Mouse (Mus musculus): Measurements from ENCODE around the gene Opa3.

Gene Opa3

DNA sequence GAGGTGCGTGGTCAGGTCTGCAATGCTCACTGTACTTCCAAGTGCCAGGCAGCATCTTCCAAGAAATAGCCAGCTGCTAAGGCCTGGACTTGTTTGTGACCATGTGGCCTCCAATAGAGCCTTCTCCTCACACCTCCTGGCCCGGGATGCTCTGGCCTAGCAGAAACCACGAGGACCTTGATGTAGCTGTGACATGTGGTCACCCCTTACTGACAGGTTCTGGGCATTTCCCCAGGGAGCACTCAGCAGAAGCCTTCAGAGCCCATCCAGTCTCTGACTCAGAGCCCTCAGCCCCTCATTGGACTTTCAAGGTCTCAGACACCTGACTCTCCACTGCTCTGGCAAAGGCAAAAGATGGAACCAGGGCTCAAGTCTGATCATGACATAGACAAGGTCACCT, 16.9 kb downstream of the Opa3 start:
- no peak for DNase-seq (ENCODE audit: low spot score in 2 of 2)

DNA sequence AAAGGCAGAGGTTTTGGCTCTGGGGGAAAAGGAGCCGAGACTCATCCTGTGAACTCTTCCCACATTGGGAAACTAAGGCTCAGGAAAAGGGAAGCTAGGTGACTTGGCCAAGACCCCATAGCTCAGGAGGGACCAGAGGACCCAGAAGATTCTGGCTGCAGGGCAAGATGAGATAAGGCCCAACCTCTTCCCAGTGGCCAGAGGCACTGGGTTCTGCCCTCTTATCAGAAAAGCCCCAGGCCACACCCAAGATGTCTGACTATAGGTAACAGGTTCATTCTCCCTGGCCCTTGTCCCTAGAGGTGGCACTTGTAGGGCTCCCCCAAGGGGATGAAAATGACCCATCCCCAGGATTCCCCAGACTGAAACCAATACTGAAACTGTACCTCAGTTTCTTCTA, 18.7 kb downstream of the Opa3 start:
- DNase-seq (ENCODE audit: low spot score in 2 of 2) = no peak

DNA sequence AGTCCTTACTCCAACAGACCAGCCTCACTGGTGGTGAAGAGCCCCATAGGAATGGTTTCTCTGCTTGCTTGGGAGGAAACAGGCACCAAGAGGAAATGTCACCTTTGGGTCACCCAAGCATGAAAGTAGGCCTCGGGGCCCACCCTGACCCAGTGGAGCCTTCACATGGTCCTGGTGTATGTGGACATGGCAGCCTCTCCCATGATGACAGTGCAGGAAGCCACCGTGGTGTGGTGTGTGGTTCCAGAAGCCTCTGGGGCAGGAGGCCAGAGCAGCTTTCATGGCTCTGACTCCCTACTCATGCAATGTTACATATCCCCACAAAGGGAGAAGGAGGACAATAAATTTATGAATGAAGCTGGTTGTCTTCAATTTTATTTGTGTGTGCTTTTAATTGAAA, 19.4 kb downstream of the Opa3 start:
- no peak for DNase-seq (ENCODE audit: low spot score in 2 of 2)

DNA sequence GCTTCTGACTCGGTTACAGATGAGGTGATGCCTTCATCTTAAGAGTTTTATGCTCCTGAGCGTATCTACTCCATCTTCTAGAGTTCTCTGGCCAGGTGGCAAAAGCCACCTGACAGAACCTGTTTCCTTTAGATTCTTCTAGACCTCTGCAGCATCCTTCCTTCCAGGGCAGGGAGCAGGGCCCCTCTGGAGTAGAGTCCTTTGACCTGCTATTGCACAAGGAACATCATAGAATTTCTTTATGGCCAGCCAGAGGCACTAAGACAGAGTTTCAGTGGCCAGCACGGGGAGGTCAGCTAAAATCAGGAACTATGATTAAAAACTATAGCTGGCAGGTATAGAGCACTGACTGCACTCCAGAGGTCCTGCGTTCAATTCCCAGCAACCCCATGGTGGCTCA, 23.9 kb downstream of the Opa3 start:
- DNase-seq (ENCODE audit: low spot score in 2 of 2) = no peak

DNA sequence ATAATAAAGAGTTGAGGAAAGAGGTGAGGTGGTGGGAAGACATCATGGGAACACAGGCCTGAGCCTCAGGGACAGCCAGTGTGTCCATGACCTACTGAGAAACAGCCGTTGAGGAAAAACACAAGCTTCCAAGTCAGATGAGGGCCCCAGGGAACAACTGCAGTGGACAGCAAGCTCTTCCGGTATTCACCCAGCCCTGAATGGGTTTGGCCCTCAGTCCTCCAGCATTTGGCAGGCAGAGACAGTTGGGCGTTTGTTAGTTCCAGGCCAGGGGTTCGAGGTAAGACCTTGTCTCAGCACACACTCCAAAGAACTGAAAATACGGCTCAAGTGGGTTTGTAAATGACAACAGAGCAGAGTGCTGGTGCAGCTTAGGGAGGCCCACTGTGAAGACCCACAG, 25.3 kb downstream of the Opa3 start:
- no peak for DNase-seq (ENCODE audit: low spot score in 2 of 2)

DNA sequence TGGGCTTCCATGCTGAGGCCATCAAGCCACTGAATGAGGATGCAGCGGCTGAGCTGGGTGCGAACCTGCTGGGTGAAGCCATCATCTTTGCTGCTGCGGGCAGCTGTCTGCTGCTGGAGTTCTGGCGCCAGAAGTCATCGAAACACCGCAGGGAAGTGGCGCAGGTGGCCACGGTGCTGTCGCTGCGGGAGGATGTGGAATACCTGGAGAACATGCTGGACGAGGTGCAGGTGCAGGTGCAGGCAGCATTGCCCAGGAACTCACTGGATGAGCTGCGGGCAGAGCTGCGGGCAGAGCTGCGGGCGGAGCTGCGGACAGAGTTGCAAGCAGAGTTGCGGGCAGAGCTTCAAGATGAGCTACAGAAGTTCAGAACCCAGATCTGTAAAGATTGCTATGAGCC, 27.3 kb downstream of the Opa3 start:
- DNase-seq (ENCODE audit: low spot score in 2 of 2) = no peak

DNA sequence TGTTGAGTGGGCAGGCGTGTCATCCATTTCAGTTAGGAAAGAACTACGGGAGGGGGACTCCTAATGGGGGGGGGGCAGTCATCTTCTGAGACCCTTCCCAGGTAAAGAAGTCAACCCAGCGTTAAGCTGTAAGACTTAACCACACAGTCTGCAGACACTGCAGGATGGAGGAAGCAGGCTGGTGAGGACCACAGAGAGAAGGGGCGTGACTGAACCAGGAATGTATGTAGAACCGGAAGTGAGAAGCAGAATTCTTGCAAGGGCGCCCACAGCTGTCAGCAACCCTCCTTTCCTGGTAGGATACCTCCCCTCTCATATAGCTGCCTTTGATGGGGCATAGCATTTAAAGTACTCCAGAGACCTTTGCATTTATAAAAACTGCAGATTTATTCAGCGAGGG, 28.4 kb downstream of the Opa3 start:
- no peak for DNase-seq (ENCODE audit: low spot score in 2 of 2)

DNA sequence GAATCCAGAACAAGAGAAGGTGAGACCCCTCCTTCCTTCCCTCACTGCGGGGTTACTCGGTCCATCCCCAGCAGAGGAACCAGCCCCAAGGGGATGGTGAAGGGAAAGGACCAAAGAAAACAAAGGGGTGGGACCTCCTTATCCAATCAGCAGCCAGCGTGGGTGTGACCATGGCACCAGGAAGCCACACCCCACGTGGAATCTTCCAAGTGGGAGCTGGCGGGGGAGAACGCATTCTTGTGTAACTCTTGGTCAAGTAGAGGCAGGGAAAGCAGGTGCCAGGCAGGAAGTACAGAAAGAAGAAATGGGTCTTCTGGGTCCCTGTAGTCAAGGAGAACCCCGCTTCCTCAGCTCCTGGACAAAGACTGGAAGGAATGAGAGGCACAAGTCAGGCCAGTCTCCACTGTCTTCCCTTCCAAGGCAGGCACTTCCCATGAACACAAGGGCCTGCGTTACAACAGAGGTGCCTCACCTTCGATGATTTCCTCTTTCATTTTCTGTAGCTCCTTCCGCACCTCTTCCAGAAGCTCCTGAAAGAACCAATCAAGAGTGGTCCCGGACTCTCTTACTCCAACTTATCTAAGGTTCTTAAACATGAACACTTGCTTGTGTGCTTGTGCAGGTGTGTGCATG, 29.4 kb downstream of the Opa3 start:
- DNase-seq (ENCODE audit: low spot score in 2 of 2) = peak; percentile 57 to 65

DNA sequence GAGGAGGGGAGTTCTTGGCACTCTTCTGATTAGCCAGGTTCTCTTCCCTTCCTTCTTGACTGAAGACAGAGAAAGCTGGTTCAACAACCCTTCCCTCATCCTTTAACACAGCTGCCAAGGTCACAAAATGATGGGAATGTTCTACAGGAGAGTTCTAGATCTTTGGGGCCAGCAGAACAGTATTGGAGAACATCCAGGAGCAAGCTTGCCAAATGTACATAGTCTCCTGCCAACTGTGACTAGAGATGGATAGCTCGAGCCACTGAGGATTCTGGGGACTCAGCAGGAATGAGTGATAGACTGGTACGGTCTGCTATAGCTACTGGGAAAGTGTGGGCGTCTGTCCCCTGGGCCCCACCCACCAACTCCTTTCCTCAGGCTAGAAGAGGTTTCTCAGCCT, 30.2 kb downstream of the Opa3 start:
- no peak for DNase-seq (ENCODE audit: low spot score in 2 of 2)

DNA sequence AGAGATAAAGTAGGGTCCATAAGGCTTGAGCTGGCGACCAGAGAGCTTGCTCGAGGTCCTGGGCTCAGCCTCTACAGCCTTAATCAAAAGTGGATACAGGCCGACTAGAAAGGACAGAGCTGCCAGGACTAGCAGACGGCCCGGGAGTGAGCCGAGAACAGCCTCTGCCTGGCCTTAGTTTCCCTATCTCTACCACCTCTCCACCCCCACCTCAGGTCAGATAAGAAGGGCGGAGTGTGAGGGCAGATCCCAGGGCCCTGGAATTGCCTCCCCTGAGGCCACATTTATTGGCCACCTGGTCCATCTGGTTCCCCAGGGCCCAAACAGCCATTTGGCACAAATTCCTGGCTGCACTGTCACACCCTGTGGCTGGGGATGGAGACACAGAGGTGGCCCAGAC, 37.0 kb downstream of the Opa3 start:
- DNase-seq (ENCODE audit: low spot score in 2 of 2) = no peak

DNA sequence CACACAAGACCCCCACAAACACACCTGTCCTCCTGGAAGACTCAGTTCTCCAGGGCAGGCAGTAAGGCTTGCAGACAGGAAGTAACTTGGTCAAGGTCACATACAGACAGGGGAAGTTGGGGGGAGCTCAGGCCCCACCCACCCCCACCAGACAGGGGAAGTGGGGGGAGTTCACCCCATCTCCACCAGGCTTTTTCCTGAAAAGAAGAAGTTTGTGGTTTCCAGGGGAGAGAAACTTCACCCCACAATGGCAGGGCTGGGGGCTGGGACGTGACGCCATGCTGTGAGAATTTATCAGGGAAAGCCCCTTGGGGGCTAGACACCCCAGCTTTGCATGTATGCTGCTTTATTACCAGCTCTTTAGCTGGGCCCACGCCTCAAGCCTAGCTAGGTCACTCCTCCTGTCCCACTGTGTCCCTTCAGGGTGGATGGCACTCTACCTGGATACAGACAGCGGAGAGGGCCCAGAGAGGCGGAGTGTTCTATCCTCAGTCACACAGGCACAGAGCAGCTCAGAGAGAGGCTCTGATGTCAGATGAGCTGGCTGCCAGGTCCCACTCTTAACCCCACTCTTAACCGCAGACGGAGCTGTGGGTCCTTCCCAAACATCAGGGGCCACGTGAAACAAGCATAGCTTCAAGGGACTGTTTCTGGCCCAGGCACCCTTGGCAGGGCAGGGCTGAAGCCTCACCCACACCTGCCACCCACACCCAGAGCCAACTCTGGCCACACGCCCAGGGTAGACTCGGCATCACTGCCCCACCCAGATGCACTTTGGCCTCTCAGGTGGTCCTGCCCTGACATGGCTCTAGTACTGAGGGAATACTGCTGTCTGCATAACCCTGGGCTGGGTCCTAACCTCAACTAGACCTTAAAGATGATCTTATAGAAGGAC, 38.0 kb downstream of the Opa3 start:
- DNase-seq (ENCODE audit: low spot score in 2 of 2) = peak; percentile 35 to 47

DNA sequence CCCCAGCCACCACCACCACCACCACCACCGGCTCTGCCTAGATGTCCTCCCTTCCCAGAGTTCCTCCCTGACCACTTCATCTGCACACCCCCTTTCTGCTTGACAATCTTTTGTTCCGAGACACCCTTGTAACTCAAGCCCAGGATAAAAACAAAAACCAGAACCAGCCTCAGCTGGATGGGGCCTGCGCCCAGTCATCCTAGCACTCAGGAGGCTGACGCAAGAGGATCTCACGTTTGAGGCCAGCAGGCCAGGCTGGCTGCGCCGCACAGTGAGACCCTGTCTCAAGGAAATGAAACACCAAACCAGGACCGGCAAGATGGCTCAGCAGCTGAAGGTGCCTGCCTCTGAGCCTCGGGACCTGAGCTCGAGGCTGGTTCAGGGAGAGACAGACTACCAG, 38.9 kb downstream of the Opa3 start:
- no peak for DNase-seq (ENCODE audit: low spot score in 2 of 2)

DNA sequence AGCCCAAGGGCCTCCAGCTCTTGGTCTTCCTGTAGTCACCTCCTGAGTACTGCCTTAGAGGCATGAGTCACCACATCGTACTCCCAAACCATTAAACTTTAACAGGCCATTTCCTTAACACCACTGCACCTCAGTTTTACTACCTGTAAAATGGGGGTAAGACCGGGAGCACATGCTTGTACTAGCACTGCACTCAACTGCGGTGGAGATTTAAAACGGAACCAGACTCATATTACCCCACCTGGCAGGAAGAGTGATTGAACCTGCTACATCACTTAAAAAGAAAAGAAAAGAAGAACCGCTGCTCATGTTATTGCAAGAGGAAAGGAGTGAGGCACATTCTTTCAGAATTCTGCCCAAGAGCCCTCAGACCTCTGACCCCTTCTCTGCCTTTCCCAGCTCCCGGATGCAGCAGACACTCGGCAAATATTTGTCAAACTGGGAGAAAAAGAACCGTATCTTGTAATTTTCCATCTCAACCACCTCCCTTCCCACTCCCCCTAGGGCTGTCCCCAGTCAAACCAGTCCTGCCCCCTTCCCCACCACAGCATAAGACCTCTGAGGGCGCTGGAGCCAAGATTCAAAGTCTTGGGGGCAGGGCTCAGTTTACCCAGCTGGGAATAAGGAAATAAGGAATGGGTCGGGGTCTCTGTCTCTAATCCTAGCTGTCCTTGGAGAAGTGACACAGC, 41.0 kb downstream of the Opa3 start:
- no peak for DNase-seq (ENCODE audit: low spot score in 2 of 2)

DNA sequence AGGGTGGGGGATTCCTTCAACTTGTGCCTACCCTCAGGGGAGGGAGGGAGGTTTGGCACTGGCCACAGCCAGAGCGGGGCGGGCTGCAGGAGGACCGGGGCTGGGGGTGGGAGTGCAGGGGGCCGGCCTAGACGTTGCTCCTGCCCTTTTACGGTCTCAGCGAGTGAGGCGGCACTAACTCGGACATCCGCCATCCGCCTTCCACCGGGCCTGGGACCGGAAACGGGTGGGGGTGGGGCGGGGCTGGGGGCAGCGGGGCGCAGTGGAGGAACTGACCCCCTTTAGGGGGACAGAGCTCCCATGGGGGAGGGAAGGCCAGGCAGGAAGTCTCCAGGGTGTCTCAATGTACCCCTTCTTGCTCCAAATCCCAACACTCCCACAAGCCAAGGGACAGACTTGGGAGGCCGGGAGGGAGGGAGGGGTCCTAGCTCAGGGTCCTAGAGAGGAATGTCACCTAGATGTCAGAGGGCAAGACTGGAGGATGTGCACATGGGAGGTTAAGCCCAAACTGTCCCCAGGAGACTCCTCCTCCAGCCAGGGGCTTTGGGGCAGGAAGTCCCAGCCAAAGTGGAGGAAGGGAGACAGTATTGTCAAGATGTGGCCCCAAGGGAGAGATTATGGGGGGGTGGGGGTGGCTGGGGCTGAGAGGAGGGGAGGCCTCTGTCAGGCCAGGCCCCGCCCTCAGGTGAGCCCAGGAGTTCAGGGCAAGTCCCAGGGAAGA, 41.7 kb downstream of the Opa3 start:
- peak in 1 of 2 experiments; percentile 39 for DNase-seq (ENCODE audit: low spot score in 2 of 2)

DNA sequence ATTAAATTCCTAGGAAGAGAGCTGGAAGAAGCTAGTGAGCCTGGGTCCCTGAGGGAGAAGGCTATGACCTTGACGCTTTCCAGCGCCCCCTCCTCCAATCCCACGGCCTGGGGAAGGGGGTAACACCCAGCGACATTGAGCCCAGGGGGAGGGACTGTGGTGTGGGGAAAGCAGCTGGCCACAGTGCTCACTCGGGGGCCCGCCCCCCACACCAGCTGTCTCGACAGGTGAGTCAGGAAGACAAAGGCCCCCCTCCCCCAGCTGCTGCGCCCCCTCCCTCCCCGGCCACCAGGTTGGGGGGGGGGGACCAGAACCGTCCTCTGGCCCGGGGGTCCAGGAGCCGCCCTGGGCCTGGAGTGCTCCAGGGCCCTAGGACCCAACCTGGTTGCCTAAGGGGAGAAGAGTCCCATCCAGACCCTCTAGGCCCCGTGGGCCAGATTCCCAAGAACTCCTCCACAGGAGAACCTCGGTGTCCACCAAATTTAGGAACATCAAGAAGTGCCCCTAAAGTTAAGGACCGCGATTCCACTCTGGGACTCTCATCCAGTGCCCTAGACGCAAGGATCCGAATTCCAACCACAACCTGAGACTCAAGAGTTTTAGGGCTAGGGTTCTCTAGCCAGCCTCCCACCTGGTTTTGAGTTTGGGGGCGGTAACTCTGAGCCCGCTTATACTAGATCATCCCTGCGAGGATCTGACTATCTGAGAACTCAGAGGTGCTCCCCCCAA, 42.5 kb downstream of the Opa3 start:
- no peak for DNase-seq (ENCODE audit: low spot score in 2 of 2)

DNA sequence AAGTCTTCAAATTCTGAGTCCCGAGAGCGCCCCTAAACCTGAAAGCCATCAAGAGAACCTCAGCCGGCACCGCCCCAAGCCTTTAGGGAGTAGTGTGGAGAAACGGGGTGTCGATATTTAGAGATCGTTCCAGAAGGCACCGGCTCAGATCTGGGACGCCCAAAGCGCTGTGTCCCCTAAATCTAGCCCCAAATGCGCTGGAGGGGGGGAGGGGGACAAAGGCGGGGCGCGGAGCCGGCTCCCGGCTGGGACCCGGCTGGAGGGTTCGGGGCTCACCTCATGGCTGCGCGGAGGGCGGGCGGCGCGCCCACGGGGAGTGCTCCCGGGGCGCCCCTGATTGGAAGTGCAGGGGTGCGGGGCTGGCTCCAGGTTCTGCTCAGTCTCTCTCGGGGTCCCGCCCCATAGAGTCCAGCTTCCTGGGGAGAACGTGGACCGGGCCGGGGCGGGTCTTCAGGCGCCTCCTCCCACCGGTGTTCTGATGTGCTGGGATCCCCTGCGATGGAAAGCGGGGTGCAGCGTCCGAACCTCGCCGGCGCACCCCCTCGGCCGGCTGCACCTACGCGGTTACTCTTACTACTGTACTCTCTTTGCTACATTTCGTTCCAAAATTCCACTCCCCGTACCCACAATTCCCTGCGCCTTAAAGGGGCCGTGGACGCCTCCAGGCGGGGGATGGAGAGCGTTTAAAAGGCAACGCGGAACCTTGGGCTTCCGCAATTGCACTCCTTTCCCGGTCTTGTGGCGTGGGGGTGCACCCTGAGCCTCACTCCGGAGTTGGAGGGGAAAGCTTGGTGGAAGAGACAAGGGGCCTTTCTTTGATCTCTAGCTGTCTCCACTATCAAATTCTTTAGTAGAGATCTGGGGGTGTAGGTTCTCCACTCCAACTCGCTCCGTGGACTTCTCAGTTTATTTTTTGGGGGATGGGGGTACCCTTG, 43.4 kb downstream of the Opa3 start, which contains the start of gene Vasp:
Gene Vasp, minus strand, starts transcription at position 580 of the 935 bp plus-strand sequence.
- DNase-seq (ENCODE audit: low spot score in 2 of 2) = peak; percentile 70 to 75

DNA sequence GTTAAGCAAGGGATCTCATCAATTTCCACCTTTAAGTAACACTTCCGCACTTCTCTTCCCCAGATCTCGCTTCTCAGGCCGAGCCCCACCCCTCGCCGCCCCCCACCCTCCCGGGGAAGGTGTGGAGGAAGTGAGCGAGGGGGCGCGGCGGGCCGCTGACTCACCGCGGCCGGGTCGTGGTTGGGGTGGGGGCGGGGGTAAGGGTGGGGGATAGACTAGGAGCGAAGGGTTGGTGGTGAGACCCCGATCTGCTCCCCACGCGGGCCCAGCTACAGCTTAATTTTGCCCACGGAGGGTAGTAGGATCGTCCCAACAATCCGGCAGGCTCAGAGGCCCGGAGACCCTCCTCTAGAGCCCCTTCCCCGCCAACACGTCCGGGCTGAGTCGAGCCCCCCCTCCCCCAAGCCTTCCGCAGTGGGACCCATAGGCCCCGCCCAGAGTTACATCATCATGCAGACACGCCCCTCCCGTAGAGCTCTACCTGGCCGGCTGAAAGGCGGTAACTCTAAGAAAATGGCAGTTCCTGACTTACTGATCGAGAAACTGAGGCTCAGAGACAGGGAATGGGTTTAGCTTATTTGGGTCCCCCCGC, 44.1 kb downstream of the Opa3 start:
- DNase-seq (ENCODE audit: low spot score in 2 of 2) = peak; percentile 71 to 78

DNA sequence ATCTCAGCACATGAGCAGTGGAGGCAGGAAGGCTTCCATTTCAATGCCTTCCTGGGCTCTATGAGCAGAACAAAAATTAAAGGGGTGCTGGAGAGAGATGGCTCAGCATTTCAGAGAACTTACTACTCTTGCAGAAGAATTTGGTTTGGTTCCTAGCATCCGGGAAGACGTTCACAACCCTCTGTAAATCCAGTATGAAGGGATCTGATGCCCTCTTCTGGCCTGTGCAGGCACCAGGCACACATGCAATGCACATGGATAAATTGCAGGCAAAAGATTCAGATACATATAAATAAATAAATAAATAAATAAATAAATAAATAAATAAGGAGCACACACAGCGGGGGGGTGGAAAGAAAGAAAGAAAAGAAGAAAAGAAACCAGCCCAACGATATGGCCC, 48.1 kb downstream of the Opa3 start:
- DNase-seq (ENCODE audit: low spot score in 2 of 2) = no peak

DNA sequence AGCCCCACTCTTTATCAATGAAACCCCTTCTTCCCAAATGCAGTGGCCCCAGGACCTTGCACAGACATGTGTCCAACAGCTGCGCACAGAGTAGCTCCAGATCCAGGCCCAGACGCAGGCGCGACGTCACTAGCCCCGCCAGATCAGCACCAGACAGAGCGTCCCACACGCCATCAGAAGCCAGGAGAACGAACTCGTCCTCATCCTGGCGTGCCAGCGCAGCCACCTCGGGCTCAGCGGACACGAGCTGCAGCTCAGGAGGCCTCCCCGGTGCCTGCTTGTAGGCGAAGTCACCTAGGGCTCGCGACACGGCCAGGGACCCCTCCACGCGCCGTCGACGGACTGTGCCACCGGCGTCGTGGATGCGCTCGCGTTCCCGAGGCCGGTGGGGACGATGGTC, 50.9 kb downstream of the Opa3 start:
- no peak for DNase-seq (ENCODE audit: low spot score in 2 of 2)

DNA sequence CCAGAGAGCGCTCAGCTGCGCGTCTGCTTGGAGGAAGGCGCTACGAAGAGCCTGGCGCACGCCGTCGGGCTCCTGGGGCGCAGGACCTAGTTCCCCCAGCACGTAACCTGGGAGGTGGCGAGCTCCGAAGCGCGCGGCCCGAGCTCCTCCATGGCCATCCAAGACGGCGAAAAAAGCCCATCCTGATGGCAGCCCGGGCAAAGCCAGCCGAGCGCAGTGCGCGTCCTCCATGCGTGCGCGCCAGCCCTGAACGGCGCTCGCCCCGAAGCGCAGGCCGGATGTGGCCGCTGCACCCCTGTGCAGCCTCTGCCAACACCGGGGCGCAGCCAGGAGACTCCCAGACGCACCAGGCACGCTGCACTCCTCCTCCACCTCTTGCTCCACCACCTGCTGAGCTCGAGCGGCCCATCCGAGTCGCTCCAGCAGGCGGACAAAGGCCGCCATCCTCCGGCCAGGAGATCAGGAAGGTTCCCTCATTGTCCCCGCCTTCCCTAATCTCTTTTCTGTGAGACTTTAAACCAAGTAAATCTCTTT, 51.5 kb downstream of the Opa3 start, which contains the start of gene Ppm1n:
Gene Ppm1n, minus strand, starts transcription at position 484 of the 534 bp plus-strand sequence.
- no peak for DNase-seq (ENCODE audit: low spot score in 2 of 2)

All from spleen, postnatal 14 days (tissue).